Mouse (Mus musculus) forebrain, postnatal 0 days (tissue): ENCODE measurements around the gene Gpsm3. TPM values are rescaled to one million over a fixed set of nuclear protein-coding genes. Genes with fewer than 3 reads are reported as not detected.
"Not testable (repeated sequence)": the region's sequence is repeated elsewhere in the genome, so short reads cannot be mapped to it uniquely, and the experiment has no call there.

Source experiments
- ATAC-seq: fragments of 200-750 bp; cut with Nextera tagmentation; 2 replicates; pipeline ENCODE4 v1.8.0; 2017; ENCODE audit warnings: mild to moderate bottlenecking, moderate library complexity
- DNase-seq: peaks from one replicate; pipeline ENCODE4 v3.0.0-alpha.2; 2015
- H3K27ac ChIP-seq: fragments of 300-500 bp; sonication (generic); 2 replicates; pipeline ENCODE4 v1.5.1; 2014; ENCODE audit warnings: low read depth, mild to moderate bottlenecking, antibody characterized with exemption, low read length, moderate library complexity, mixed read lengths
- H3K27me3 ChIP-seq: fragments of 300-500 bp; sonication (generic); 2 replicates; pipeline ENCODE4 v1.6.1; 2014; ENCODE audit warnings: mild to moderate bottlenecking, low read length, mixed read lengths; ENCODE audit not compliant: insufficient read depth
- H3K36me3 ChIP-seq: fragments of 300-500 bp; sonication (generic); 2 replicates; pipeline ENCODE4 v1.6.1; 2014; ENCODE audit warnings: mild to moderate bottlenecking, moderate library complexity; ENCODE audit not compliant: insufficient read depth
- H3K4me1 ChIP-seq: fragments of 300-500 bp; sonication (generic); 2 replicates; pipeline ENCODE4 v1.6.1; 2014; ENCODE audit warnings: antibody characterized with exemption; ENCODE audit not compliant: insufficient read depth
- H3K4me2 ChIP-seq: fragments of 300-500 bp; sonication (generic); 2 replicates; pipeline ENCODE4 v1.6.1; 2014; ENCODE audit warnings: low read depth, mild to moderate bottlenecking, moderate library complexity
- H3K4me3 ChIP-seq: fragments of 300-500 bp; sonication (generic); 2 replicates; pipeline ENCODE4 v1.5.1; 2014; ENCODE audit warnings: low read depth, low read length, mixed read lengths
- H3K9ac ChIP-seq: fragments of 300-500 bp; sonication (generic); 2 replicates; pipeline ENCODE4 v1.6.1; 2014; ENCODE audit warnings: mild to moderate bottlenecking
- H3K9me3 ChIP-seq: fragments of 300-500 bp; sonication (generic); 2 replicates; pipeline ENCODE4 v1.6.1; 2016; ENCODE audit warnings: low read length
- CTCF ChIP-seq: sonication (generic); IDR thresholded peaks from 2 replicates; pipeline ENCODE4 v1.5.1; 2016; ENCODE audit warnings: antibody characterized with exemption, control low read depth, low read depth
- WGBS: fragments of 180-500 bp; shearing (Covaris S2); extraction: QIAGEN DNeasy Blood & Tissue Kit; methylation state at CpG from one replicate; pipeline ENCODE4 v1.1.7; 2014; 5-methylcytosine and 5-hydroxymethylcytosine counted together
- polyA plus RNA-seq: library from polyadenylated mRNA; unstranded; fragments of >200 nt; fragmentation: Nextera tagmentation; extraction: Ambion mirVana; gene quantifications from 2 replicates; pipeline ENCODE4 v1.2.1, GENCODE M21; 2015
- total RNA-seq: library from RNA; depleted of rRNA; stranded (reverse); fragments of >200 nt; gene quantifications from 2 replicates; pipeline ENCODE4 v1.2.3, GENCODE M21; 2014; rRNA removed

Gene Gpsm3
- total RNA-seq (1.2 and 2.4 TPM in 2 replicates), polyA plus RNA-seq (4.2 and 4.6 TPM in 2 replicates)

DNA sequence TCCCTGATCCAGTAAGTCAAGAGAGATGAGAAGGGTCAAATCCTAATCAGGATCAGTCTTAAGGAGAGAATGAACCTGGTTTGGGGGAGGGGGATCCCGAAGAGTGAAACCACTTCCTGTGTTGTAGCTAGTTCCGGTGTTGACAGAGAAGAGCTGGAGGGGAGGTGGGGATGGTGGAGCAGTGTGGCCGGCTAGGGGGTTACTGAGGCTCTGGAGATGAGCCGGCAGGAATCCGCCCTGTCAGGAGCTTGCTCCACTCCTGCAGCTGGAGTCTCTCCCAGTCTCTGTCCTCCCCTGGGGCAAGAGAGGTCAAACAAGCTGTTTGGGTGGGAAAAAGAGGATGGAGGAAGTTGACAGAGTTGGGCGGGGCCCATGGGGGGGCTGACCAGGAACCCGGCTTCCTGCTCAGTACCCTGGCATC, at the start of gene Gpsm3:
Gene Gpsm3, plus strand, starts transcription at position 126 of the 421 bp plus-strand sequence.
- H3K9ac ChIP-seq: no peak within 1 kb of the TSS
- WGBS: 36% methylated on average over 7 of the region's 7 CpGs
- no peaks in the 10 kb centered on the region for H3K27me3 ChIP-seq
- TF ChIP-seq CTCF: no peak
- H3K36me3 ChIP-seq: peaks cover 3% of the 10 kb centered on the region; the same call in 1 of the 2 replicates
- no peak within 1 kb of the TSS for H3K4me2 ChIP-seq
- no peak within 1 kb of the TSS for H3K27ac ChIP-seq
- no peak for ATAC-seq
- no peak within 1 kb of the TSS for H3K4me3 ChIP-seq
- DNase-seq: no peak
- H3K9me3 ChIP-seq: no peaks in the 10 kb centered on the region
- peaks cover 25% of the 10 kb centered on the region for H3K4me1 ChIP-seq

DNA sequence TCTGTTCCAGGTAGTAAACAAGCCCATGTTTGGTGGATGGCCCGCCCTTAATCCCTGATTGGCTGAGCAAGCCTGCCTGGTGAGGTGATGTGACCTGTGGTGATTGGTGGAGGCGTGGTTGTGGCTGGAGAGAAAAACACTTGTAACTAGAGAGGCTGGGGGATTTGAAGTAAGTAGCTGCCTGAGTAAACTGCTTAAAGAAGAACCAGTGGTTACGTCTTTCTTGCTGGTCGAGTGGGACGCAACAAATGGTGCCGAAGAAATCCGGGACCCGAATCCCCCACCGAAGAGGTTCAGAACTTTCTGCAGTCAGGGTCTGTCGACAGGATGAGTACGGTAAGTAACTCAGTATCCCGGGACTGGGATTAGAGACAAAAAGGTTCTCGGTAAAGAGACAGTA, 46.0 kb upstream of the Gpsm3 start:
- DNase-seq, ATAC-seq, H3K4me2 ChIP-seq, H3K36me3 ChIP-seq, H3K27ac ChIP-seq, H3K27me3 ChIP-seq, H3K4me1 ChIP-seq, H3K4me3 ChIP-seq, H3K9ac ChIP-seq, H3K9me3 ChIP-seq: not testable (repeated sequence)
- 90% methylated on average over 12 of the region's 13 CpGs for WGBS

DNA sequence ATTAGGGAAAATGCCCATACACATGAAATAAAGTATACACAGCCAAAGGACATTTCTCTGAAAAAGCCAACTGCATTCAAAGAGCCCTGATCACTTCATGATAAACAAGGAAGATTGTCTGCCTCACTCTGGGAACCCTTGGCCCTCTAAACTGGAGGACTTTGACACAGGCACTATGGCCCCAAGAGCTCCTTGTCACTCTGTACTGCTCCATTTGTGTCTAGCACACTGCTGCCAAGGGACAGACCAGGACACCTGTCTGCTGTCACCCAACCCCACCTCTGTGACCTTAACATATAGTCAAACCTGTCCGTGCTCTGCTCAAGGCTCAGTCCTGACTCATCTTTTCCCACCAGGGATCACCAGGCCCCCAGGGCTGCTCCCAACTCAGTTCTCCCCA, 42.8 kb upstream of the Gpsm3 start:
- Histone ChIP-seq H3K9me3 (no peaks in the 10 kb centered on the region), H3K9ac (no peak overlapping the region), H3K27me3 (no peaks in the 10 kb centered on the region), H3K4me2 (no peak overlapping the region), H3K27ac (no peak overlapping the region), H3K36me3 (no peaks in the 10 kb centered on the region), H3K4me3 (no peak overlapping the region), H3K4me1 (no peaks in the 10 kb centered on the region)
- TF ChIP-seq CTCF: no peak
- 88% methylated on average over 1 of the region's 1 CpGs for WGBS
- DNase-seq (no peak), ATAC-seq (no peak)

DNA sequence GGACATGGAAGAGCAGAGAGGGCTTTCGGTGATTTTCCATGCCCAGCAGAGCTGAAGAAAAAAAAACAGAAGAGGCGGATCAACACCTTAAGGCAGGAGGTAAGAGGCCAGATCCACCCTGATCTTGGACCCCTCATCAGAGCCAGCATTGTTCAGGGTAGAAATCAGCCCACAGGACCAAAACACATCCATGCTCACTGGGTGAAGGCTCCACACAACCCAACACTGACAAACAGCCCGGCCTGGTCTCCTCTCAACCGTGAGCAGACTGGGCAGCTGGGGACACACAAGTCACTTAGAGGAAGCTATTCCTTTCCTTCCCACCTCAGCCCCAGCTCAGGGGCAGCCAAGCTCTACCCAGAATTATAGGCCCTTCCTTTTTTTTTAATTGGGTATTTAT, 42.0 kb upstream of the Gpsm3 start:
- DNase-seq: no peak
- ATAC-seq: no peak
- Histone ChIP-seq H3K27ac (no peak overlapping the region), H3K27me3 (no peaks in the 10 kb centered on the region), H3K4me2 (no peak overlapping the region), H3K9me3 (no peaks in the 10 kb centered on the region), H3K4me3 (no peak overlapping the region), H3K36me3 (no peaks in the 10 kb centered on the region), H3K4me1 (no peaks in the 10 kb centered on the region), H3K9ac (no peak overlapping the region)
- 97% methylated on average over 4 of the region's 4 CpGs for WGBS
- TF ChIP-seq CTCF: no peak

DNA sequence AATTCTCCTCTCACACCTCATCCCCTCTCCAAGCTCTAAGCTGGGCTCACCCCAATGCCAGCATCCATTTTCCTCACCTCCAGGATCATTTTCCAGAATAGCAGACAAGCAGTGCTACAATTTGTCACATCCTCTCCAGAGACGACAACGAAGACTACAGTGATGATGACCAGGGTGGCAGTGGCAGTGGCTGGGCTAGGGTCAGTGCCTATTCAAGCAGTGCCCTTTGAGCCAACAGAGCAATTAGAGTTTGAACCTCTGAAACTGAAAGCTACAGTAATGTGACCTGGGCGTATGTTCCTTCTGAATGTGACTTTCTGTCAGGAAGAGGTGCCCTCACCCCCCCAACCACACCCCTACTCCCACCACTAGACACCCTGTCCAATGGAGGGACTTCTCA, 40.5 kb upstream of the Gpsm3 start:
- H3K36me3 ChIP-seq: no peaks in the 10 kb centered on the region
- no peak overlapping the region for H3K27ac ChIP-seq
- H3K27me3 ChIP-seq: no peaks in the 10 kb centered on the region
- no peaks in the 10 kb centered on the region for H3K9me3 ChIP-seq
- H3K4me2 ChIP-seq: no peak overlapping the region
- no peak for TF ChIP-seq CTCF
- no peak overlapping the region for H3K4me3 ChIP-seq
- H3K9ac ChIP-seq: no peak overlapping the region
- WGBS: 93% methylated on average over 3 of the region's 3 CpGs
- ATAC-seq (no peak), DNase-seq (no peak)
- H3K4me1 ChIP-seq: no peaks in the 10 kb centered on the region

DNA sequence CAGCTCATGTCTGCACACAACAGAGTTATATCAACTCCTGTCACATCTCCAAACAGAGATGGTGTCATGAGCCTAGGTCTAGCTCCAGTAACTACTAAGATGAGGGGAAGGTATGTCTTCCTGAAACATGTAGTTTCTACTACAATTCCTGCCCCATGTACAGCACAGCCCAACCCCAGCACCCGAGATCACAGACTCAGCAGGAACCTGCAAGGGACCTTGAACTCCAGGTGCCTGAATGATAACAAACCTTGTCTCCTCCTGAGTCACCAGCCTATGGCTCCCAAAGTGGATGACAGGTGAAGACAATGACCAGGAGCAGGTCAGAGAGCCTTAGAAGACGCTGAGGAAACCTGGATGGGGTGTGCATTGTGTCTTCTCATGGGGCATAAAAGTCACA, 39.8 kb upstream of the Gpsm3 start:
- DNase-seq (no peak), ATAC-seq (no peak)
- WGBS: 86% methylated on average over 2 of the region's 2 CpGs

DNA sequence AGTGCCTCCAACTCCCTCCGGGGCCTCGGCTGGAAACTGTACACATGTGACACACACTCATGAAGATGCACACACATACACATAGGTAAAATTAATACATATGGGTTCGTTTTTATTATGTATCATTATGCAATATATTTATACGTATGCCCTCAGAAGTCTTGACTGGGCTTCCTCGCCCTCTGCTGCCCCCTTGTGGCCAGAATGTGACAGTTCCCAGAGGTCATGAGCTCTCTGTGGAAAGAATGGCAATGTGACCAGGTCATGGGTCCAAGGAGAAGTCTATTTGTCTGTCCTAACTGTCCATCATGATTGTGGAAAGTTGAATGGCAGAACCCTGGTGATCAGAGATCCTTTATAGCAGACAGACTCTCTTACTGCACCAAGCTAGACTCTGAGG, 34.1 kb upstream of the Gpsm3 start:
- TF ChIP-seq CTCF: peak; percentile 87
- peak; percentile 52 for DNase-seq
- no peak overlapping the region for H3K4me2 ChIP-seq
- H3K36me3 ChIP-seq: no peaks in the 10 kb centered on the region
- no peaks in the 10 kb centered on the region for H3K4me1 ChIP-seq
- H3K9me3 ChIP-seq: no peaks in the 10 kb centered on the region
- H3K9ac ChIP-seq: no peak overlapping the region
- no peak overlapping the region for H3K4me3 ChIP-seq
- no peak for ATAC-seq
- H3K27me3 ChIP-seq: no peaks in the 10 kb centered on the region
- no peak overlapping the region for H3K27ac ChIP-seq
- 23% methylated on average over 5 of the region's 5 CpGs for WGBS

More for the DNA sequence above, 39.8 kb upstream of the Gpsm3 start:
- Histone ChIP-seq H3K27me3 (no peaks in the 10 kb centered on the region), H3K36me3 (no peaks in the 10 kb centered on the region), H3K27ac (no peak overlapping the region), H3K4me2 (no peak overlapping the region), H3K9me3 (no peaks in the 10 kb centered on the region), H3K4me3 (no peak overlapping the region), H3K9ac (no peak overlapping the region), H3K4me1 (no peaks in the 10 kb centered on the region)
- no peak for TF ChIP-seq CTCF

DNA sequence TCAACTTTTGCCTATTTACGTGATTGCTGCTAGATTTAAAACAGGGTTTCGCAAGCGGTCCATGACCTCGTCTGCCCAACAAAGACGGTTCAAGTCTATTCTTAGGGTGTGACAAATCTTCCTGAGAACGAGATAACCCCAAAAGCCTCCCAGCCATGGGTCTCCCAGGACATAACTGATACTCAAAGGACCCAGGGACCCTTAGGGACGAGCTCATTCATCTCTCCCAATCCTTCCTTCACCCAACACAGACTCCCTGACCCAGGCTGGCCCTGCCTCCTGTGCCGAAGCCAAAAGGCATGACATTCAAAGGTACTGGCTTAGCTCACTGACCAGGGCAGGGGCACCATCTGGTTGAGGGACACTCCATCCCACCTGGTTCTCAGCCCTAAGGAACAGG, 33.2 kb upstream of the Gpsm3 start:
- Histone ChIP-seq H3K9ac (no peak overlapping the region), H3K27me3 (no peaks in the 10 kb centered on the region), H3K4me2 (no peak overlapping the region), H3K4me3 (no peak overlapping the region), H3K9me3 (no peaks in the 10 kb centered on the region), H3K4me1 (no peaks in the 10 kb centered on the region), H3K27ac (no peak overlapping the region), H3K36me3 (no peaks in the 10 kb centered on the region)
- no peak for TF ChIP-seq CTCF
- ATAC-seq (no peak), DNase-seq (no peak)
- WGBS: 82% methylated on average over 8 of the region's 8 CpGs
